In the genomic region with DNA sequence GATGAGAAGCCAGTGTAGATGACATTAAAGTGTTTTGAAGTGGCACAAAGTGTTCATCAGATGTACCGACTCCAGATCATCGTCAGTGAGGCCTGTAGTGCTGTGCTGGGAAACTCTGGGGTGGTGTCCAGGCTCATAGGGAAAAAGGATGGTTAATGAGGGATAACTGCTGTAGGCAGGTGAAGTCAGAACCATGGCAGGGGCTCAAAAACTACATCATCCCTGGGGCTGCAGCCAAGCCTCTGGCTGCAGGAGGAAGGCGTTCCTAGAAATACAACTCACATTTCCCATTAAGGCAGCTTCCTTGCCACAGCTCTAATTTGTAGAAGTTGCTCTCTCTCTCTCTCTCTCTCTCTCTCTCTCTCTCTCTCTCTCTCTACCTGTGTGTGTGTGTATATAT, we compare ENCODE assay signal across 9 mouse cellular contexts. TPM values are rescaled to one million over a fixed set of nuclear protein-coding genes. Genes with fewer than 3 reads are reported as not detected.
A peak's percentile ranks its signal among the peaks of the same experiment; 100 is the strongest.
DNase-seq lines count a peak whose midpoint lies in the region; ATAC-seq lines count a peak whose summit lies in the region.
"Had no signal": no experiment of that assay in that cellular context is flagged by ENCODE, and none has a peak within 500 bp of the region (broad histone marks: within the 10 kb centered on the region; RNA-seq: fewer than 3 reads in every experiment).

No protein-coding gene starts in this region.

- no peak overlapping the region for H3K27ac ChIP-seq in heart, embryonic 12.5 days (ENCODE audit: poor library complexity, severe bottlenecking)
- no peak overlapping the region for H3K27ac ChIP-seq in intestine, embryonic 15.5 days
- H3K27ac ChIP-seq in hindbrain, embryonic 12.5 days: no peak overlapping the region
- H3K27ac ChIP-seq: midbrain, embryonic 12.5 days had no signal

- no peaks in the 10 kb centered on the region for H3K27me3 ChIP-seq in heart, embryonic 12.5 days (replicated peaks)
- H3K27me3 ChIP-seq in intestine, embryonic 15.5 days (replicated peaks): no peaks in the 10 kb centered on the region
- H3K27me3 ChIP-seq in hindbrain, embryonic 12.5 days: no peaks in the 10 kb centered on the region
- H3K27me3 ChIP-seq: midbrain, embryonic 12.5 days had no signal

- H3K4me2 ChIP-seq in heart, embryonic 12.5 days: no peak overlapping the region
- H3K4me2 ChIP-seq in intestine, embryonic 15.5 days (replicated peaks): no peak overlapping the region
- no peak overlapping the region for H3K4me2 ChIP-seq in hindbrain, embryonic 12.5 days (replicated peaks)
- H3K4me2 ChIP-seq: midbrain, embryonic 12.5 days had no signal

- WGBS in heart, embryonic 12.5 days: 78% methylated on average over 3 of the region's 3 CpGs
- 70% methylated on average over 3 of the region's 3 CpGs for WGBS in intestine, embryonic 15.5 days
- WGBS in hindbrain, embryonic 12.5 days: 86% methylated on average over 3 of the region's 3 CpGs

- no peak overlapping the region for H3K9ac ChIP-seq in heart, embryonic 12.5 days
- H3K9ac ChIP-seq in intestine, embryonic 15.5 days: no peak overlapping the region
- no peak overlapping the region for H3K9ac ChIP-seq in hindbrain, embryonic 12.5 days
- H3K9ac ChIP-seq: midbrain, embryonic 12.5 days had no signal

- no peak for ATAC-seq in heart, embryonic 12.5 days (ENCODE audit: insufficient number of reproducible peaks, low FRiP score)
- ATAC-seq in intestine, embryonic 15.5 days: peak; percentile 25; the same call in 1 of the 2 replicates
- ATAC-seq in CD4-positive, CD25-positive, alpha-beta regulatory T cell, adult 4 months: no peak
- no peak for ATAC-seq in hindbrain, embryonic 12.5 days (ENCODE audit: low FRiP score)
- ATAC-seq in monocyte, adult 5-6 weeks (replicated peaks; ENCODE audit: insufficient number of reproducible peaks, low FRiP score, low TSS enrichment, poor library complexity, severe bottlenecking): no peak

- no peaks in the 10 kb centered on the region for H3K36me3 ChIP-seq in heart, embryonic 12.5 days
- no peaks in the 10 kb centered on the region for H3K36me3 ChIP-seq in intestine, embryonic 15.5 days
- H3K36me3 ChIP-seq in hindbrain, embryonic 12.5 days: no peaks in the 10 kb centered on the region
- H3K36me3 ChIP-seq: midbrain, embryonic 12.5 days had no signal

- DNase-seq in heart, adult 11 months: peak; percentile 91
- DNase-seq in Muller cell, postnatal 12 days (ENCODE audit: inconsistent ontology term): peak; percentile 31
- DNase-seq in cerebellum, adult 9-11 months: peak; percentile 75

- H3K9me3 ChIP-seq in heart, embryonic 12.5 days (replicated peaks): no peaks in the 10 kb centered on the region
- no peaks in the 10 kb centered on the region for H3K9me3 ChIP-seq in intestine, embryonic 15.5 days
- H3K9me3 ChIP-seq in hindbrain, embryonic 12.5 days (replicated peaks): no peaks in the 10 kb centered on the region
- H3K9me3 ChIP-seq: midbrain, embryonic 12.5 days had no signal

- no peak overlapping the region for H3K4me3 ChIP-seq in heart, embryonic 12.5 days
- H3K4me3 ChIP-seq in intestine, embryonic 15.5 days (replicated peaks): no peak overlapping the region
- no peak overlapping the region for H3K4me3 ChIP-seq in hindbrain, embryonic 12.5 days
- H3K4me3 ChIP-seq: midbrain, embryonic 12.5 days had no signal

- no peaks in the 10 kb centered on the region for H3K4me1 ChIP-seq in heart, embryonic 12.5 days (replicated peaks)
- H3K4me1 ChIP-seq in intestine, embryonic 15.5 days (replicated peaks): no peaks in the 10 kb centered on the region
- no peaks in the 10 kb centered on the region for H3K4me1 ChIP-seq in hindbrain, embryonic 12.5 days
- H3K4me1 ChIP-seq: midbrain, embryonic 12.5 days had no signal

RNA-seq across cellular contexts. Expression of gene Rapgef4, which starts 22.6 kb away (rescaled TPM):
- polyA plus RNA-seq in heart, embryonic 12.5 days (2016; fragmentation: Nextera tagmentation; extraction: Ambion mirVana): 5.2 and 5.3 TPM in 2 replicates
- polyA plus RNA-seq in intestine, embryonic 15.5 days (2015; fragmentation: Nextera tagmentation; extraction: Ambion mirVana): 2.1 and 3.0 TPM in 2 replicates
- polyA plus RNA-seq in CD4-positive, CD25-positive, alpha-beta regulatory T cell, adult 4 months (2017; shearing (Covaris generic)): 1 to 10 TPM; 4.0 to 8.2 TPM
- 4.9 and 5.6 TPM in 2 replicates for polyA plus RNA-seq in hindbrain, embryonic 12.5 days (2016; fragmentation: Nextera tagmentation; extraction: Ambion mirVana)
- total RNA-seq in monocyte, adult 5-6 weeks (2017): 2.1 to 4.4 TPM (median 3.8 TPM) in 3 replicates

Comparison
In these comparisons a context has a peak if more than half of its experiments do, and no peak if none do; other contexts are left out.
1. DNase-seq: peak in every context shown above with its lines; median percentile 91 in heart, adult 11 months; 75 in cerebellum, adult 9-11 months; 31 in Muller cell, postnatal 12 days.